ENCODE assay signal across 8 mouse cellular contexts in genomic region chr4:132776764-132777163, GRCm38 (mm10). TPM values are rescaled to one million over a fixed set of nuclear protein-coding genes. Genes with fewer than 3 reads are reported as not detected.
A peak's percentile ranks its signal among the peaks of the same experiment; 100 is the strongest.
DNase-seq lines count a peak whose midpoint lies in the region; ATAC-seq and TF ChIP-seq lines count a peak whose summit lies in the region.

No protein-coding gene starts in this region.

- H3K9me3 ChIP-seq in midbrain, embryonic 11.5 days (ENCODE audit: control insufficient read depth, low read length): no peaks in the 10 kb centered on the region
- no peaks in the 10 kb centered on the region for H3K9me3 ChIP-seq in midbrain, embryonic 15.5 days
- no peaks in the 10 kb centered on the region for H3K9me3 ChIP-seq in lung, postnatal 0 days (ENCODE audit: low read length)

- DNase-seq in midbrain, embryonic 11.5 days (ENCODE audit: low spot score, missing footprints): peak; percentile 85
- peak; percentile 25 to 43 for DNase-seq in adrenal gland, postnatal 4 days (ENCODE audit: low spot score in 2 of 2)
- DNase-seq in frontal cortex, postnatal 14 days (ENCODE audit: low spot score in 2 of 2): peak; percentile 58 to 77
- peak; percentile 85 to 86 for DNase-seq in kidney, postnatal 4 days
- DNase-seq in lung, postnatal 0 days (ENCODE audit: low spot score): peak; percentile 47
- DNase-seq in right cerebral cortex, postnatal 4 days: peak; percentile 75
- DNase-seq in yolk sac, embryonic 10.5 days (ENCODE audit: low spot score): peak; percentile 32

- TF ChIP-seq EP300 in lung, postnatal 0 days (IDR thresholded peaks at IDR 0.05): no peak

- no peak for ATAC-seq in midbrain, embryonic 11.5 days (ENCODE audit: low FRiP score)
- no peak for ATAC-seq in midbrain, embryonic 15.5 days (replicated peaks)
- ATAC-seq in lung, postnatal 0 days: 0 out of 2 replicates have a peak, but pooled peaks have one; percentile 35

- no peak overlapping the region for H3K4me2 ChIP-seq in midbrain, embryonic 11.5 days
- H3K4me2 ChIP-seq in midbrain, embryonic 15.5 days: no peak overlapping the region
- no peak overlapping the region for H3K4me2 ChIP-seq in lung, postnatal 0 days (replicated peaks; ENCODE audit: low read depth, low read length)

- no peaks in the 10 kb centered on the region for H3K4me1 ChIP-seq in midbrain, embryonic 11.5 days (ENCODE audit: control insufficient read depth, insufficient read depth, low read length)
- H3K4me1 ChIP-seq in midbrain, embryonic 15.5 days: no peaks in the 10 kb centered on the region
- H3K4me1 ChIP-seq in lung, postnatal 0 days (ENCODE audit: insufficient read depth, low read depth, low read length): no peaks in the 10 kb centered on the region

- no peak overlapping the region for H3K9ac ChIP-seq in midbrain, embryonic 11.5 days (ENCODE audit: low read length)
- H3K9ac ChIP-seq in midbrain, embryonic 15.5 days: no peak overlapping the region
- H3K9ac ChIP-seq in lung, postnatal 0 days (replicated peaks; ENCODE audit: low read depth): no peak overlapping the region

- WGBS in midbrain, embryonic 11.5 days: 94% methylated on average over 5 of the region's 5 CpGs
- 94% methylated on average over 5 of the region's 5 CpGs for WGBS in midbrain, embryonic 15.5 days
- WGBS in lung, postnatal 0 days: 76% methylated on average over 5 of the region's 5 CpGs

- no peak overlapping the region for H3K27ac ChIP-seq in midbrain, embryonic 11.5 days (ENCODE audit: low read depth, low read length)
- no peak overlapping the region for H3K27ac ChIP-seq in midbrain, embryonic 15.5 days
- no peak overlapping the region for H3K27ac ChIP-seq in lung, postnatal 0 days (ENCODE audit: low read length)

- H3K27me3 ChIP-seq in midbrain, embryonic 11.5 days (ENCODE audit: control insufficient read depth, insufficient read depth, low read length): no peaks in the 10 kb centered on the region
- H3K27me3 ChIP-seq in midbrain, embryonic 15.5 days (replicated peaks): no peaks in the 10 kb centered on the region
- no peaks in the 10 kb centered on the region for H3K27me3 ChIP-seq in lung, postnatal 0 days (replicated peaks; ENCODE audit: insufficient read depth, low read length)

- no peak overlapping the region for H3K4me3 ChIP-seq in midbrain, embryonic 11.5 days (ENCODE audit: low read depth, low read length)
- H3K4me3 ChIP-seq in midbrain, embryonic 15.5 days: no peak overlapping the region
- H3K4me3 ChIP-seq in lung, postnatal 0 days (ENCODE audit: low read depth, low read length): no peak overlapping the region

- TF ChIP-seq CTCF in lung, postnatal 0 days (IDR thresholded peaks at IDR 0.05): peak; percentile 82

- peaks cover 28% of the 10 kb centered on the region for H3K36me3 ChIP-seq in midbrain, embryonic 11.5 days (ENCODE audit: control insufficient read depth, insufficient read depth, low read length)
- peaks cover 17% of the 10 kb centered on the region; the same call in 1 of the 2 replicates for H3K36me3 ChIP-seq in midbrain, embryonic 15.5 days (replicated peaks)
- H3K36me3 ChIP-seq in lung, postnatal 0 days (ENCODE audit: insufficient read depth, low read length): peaks cover 36% of the 10 kb centered on the region

RNA-seq across cellular contexts. Expression of gene Rpa2, which starts 8.6 kb away (rescaled TPM):
- 164 TPM in 2 replicates for polyA plus RNA-seq in midbrain, embryonic 11.5 days (2014; fragmentation: Nextera tagmentation; extraction: Ambion mirVana)
- 32.9 and 34.5 TPM in 2 replicates for polyA plus RNA-seq in midbrain, embryonic 15.5 days (2015; fragmentation: Nextera tagmentation; extraction: Ambion mirVana)
- 10 to 100 TPM; 31.9 to 38.5 TPM for total RNA-seq in adrenal gland, postnatal 4 days (2021)
- 23.9 and 24.0 TPM in 2 replicates for polyA plus RNA-seq in lung, postnatal 0 days (2015; fragmentation: Nextera tagmentation; extraction: Ambion mirVana)

RNA-seq across cellular contexts. Expression of gene Themis2, which starts 19.4 kb away (rescaled TPM):
- 1.1 TPM in 2 replicates for polyA plus RNA-seq in midbrain, embryonic 11.5 days (2014; fragmentation: Nextera tagmentation; extraction: Ambion mirVana)
- polyA plus RNA-seq in midbrain, embryonic 15.5 days (2015; fragmentation: Nextera tagmentation; extraction: Ambion mirVana): 0.62 and 0.65 TPM in 2 replicates
- total RNA-seq in adrenal gland, postnatal 4 days (2021): 1 to 10 TPM; 2.6 to 2.8 TPM
- 1.2 and 1.8 TPM in 2 replicates for polyA plus RNA-seq in lung, postnatal 0 days (2015; fragmentation: Nextera tagmentation; extraction: Ambion mirVana)

RNA-seq across cellular contexts. Expression of gene Smpdl3b, which starts 19.7 kb away (rescaled TPM):
- polyA plus RNA-seq in midbrain, embryonic 11.5 days (2014; fragmentation: Nextera tagmentation; extraction: Ambion mirVana): 2.1 and 2.4 TPM in 2 replicates
- 0.79 and 1.0 TPM in 2 replicates for polyA plus RNA-seq in midbrain, embryonic 15.5 days (2015; fragmentation: Nextera tagmentation; extraction: Ambion mirVana)
- 1 to 10 TPM; 2.2 to 3.0 TPM for total RNA-seq in adrenal gland, postnatal 4 days (2021)
- 3.7 TPM in 2 replicates for polyA plus RNA-seq in lung, postnatal 0 days (2015; fragmentation: Nextera tagmentation; extraction: Ambion mirVana)

RNA-seq across cellular contexts. Expression of gene Xkr8, which starts 44.4 kb away (rescaled TPM):
- 3.5 and 4.5 TPM in 2 replicates for polyA plus RNA-seq in midbrain, embryonic 11.5 days (2014; fragmentation: Nextera tagmentation; extraction: Ambion mirVana)
- polyA plus RNA-seq in midbrain, embryonic 15.5 days (2015; fragmentation: Nextera tagmentation; extraction: Ambion mirVana): 4.0 and 5.4 TPM in 2 replicates
- 1 to 10 TPM; 5.4 to 7.3 TPM for total RNA-seq in adrenal gland, postnatal 4 days (2021)
- 3.7 and 5.1 TPM in 2 replicates for polyA plus RNA-seq in lung, postnatal 0 days (2015; fragmentation: Nextera tagmentation; extraction: Ambion mirVana)

Comparison
In these comparisons a context has a peak if more than half of its experiments do, and no peak if none do; other contexts are left out.
1. DNase-seq: peak in every context shown above with its lines; median percentile 86 in kidney, postnatal 4 days; 85 in midbrain, embryonic 11.5 days; 75 in right cerebral cortex, postnatal 4 days; 68 in frontal cortex, postnatal 14 days; 47 in lung, postnatal 0 days; 34 in adrenal gland, postnatal 4 days; 32 in yolk sac, embryonic 10.5 days.